In the genomic region with DNA sequence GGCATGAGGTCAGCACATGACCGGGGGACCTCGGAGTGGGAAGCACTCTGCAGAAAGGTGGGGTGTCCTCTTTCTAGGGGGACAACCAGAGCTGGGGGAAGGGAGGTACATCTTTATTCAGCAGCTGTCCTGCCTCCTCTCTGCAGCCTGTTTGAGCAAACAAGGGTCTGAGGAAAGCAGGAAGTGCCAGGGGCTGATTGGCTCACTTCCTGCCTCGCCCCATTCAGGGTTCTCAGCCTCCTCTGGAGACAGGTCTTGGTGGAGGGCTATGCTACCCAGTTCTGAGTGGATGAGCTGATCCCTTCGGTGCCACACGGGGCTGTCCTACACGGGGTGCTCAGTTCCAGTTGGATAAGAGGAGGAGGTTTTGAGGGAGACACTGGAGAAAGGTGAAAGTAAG, we compare ENCODE assay signal across 14 mouse cellular contexts. TPM values are rescaled to one million over a fixed set of nuclear protein-coding genes. Genes with fewer than 3 reads are reported as not detected.
DNase-seq lines count a peak whose midpoint lies in the region; ATAC-seq lines count a peak whose summit lies in the region.
"Had no signal": no experiment of that assay in that cellular context is flagged by ENCODE, and none has a peak within 500 bp of the region (broad histone marks: within the 10 kb centered on the region; RNA-seq: fewer than 3 reads in every experiment).

No protein-coding gene starts in this region.

- DNase-seq in lung, postnatal 4 days, result peak; percentile 62 to 66
- DNase-seq in thymus, postnatal 36 days, result peak; percentile 56 to 70
- no peak for DNase-seq in cerebellum, postnatal 36 days
- DNase-seq: gastrocnemius, postnatal 10 days; kidney, postnatal 10 days had no signal

- H3K27me3 ChIP-seq in hindbrain, embryonic 12.5 days, result no peaks in the 10 kb centered on the region
- no peaks in the 10 kb centered on the region for H3K27me3 ChIP-seq in hindbrain, embryonic 13.5 days
- H3K27me3 ChIP-seq in midbrain, embryonic 13.5 days, result no peaks in the 10 kb centered on the region
- no peaks in the 10 kb centered on the region for H3K27me3 ChIP-seq in midbrain, embryonic 16.5 days (ENCODE audit: control insufficient read depth, insufficient read depth, low read depth, low read length)
- no peaks in the 10 kb centered on the region for H3K27me3 ChIP-seq in kidney, embryonic 16.5 days (ENCODE audit: insufficient read depth, low read length)

- H3K9me3 ChIP-seq in hindbrain, embryonic 12.5 days (replicated peaks), result no peaks in the 10 kb centered on the region
- no peaks in the 10 kb centered on the region for H3K9me3 ChIP-seq in hindbrain, embryonic 13.5 days
- H3K9me3 ChIP-seq in midbrain, embryonic 13.5 days, result no peaks in the 10 kb centered on the region
- H3K9me3 ChIP-seq in midbrain, embryonic 16.5 days (replicated peaks; ENCODE audit: control insufficient read depth, low read length, poor library complexity, severe bottlenecking), result no peaks in the 10 kb centered on the region
- no peaks in the 10 kb centered on the region for H3K9me3 ChIP-seq in kidney, embryonic 16.5 days (ENCODE audit: low read length)

- ATAC-seq in hindbrain, embryonic 12.5 days (ENCODE audit: low FRiP score), result no peak
- ATAC-seq in hindbrain, embryonic 13.5 days (ENCODE audit: low FRiP score), result no peak
- ATAC-seq in midbrain, embryonic 13.5 days, result no peak
- ATAC-seq in midbrain, embryonic 16.5 days, result no peak
- ATAC-seq in kidney, embryonic 16.5 days (ENCODE audit: low FRiP score, low TSS enrichment), result no peak

- H3K4me1 ChIP-seq in hindbrain, embryonic 12.5 days, result peaks cover 25% of the 10 kb centered on the region
- H3K4me1 ChIP-seq in hindbrain, embryonic 13.5 days (replicated peaks), result peaks cover 30% of the 10 kb centered on the region
- peaks cover 42% of the 10 kb centered on the region for H3K4me1 ChIP-seq in midbrain, embryonic 13.5 days (replicated peaks)
- H3K4me1 ChIP-seq in midbrain, embryonic 16.5 days (ENCODE audit: control insufficient read depth, insufficient read depth, low read length), result peaks cover 6% of the 10 kb centered on the region; the same call in 1 of the 2 replicates
- 0 out of 2 replicates have a peak, but pooled peaks cover 3% of the 10 kb centered on the region for H3K4me1 ChIP-seq in kidney, embryonic 16.5 days (ENCODE audit: insufficient read depth, low read length)

- peak overlapping the region; percentile 15; the same call in 1 of the 2 replicates for H3K9ac ChIP-seq in hindbrain, embryonic 12.5 days
- no peak overlapping the region for H3K9ac ChIP-seq in hindbrain, embryonic 13.5 days
- no peak overlapping the region for H3K9ac ChIP-seq in midbrain, embryonic 13.5 days (replicated peaks)
- no peak overlapping the region for H3K9ac ChIP-seq in midbrain, embryonic 16.5 days (ENCODE audit: low read depth, low read length)
- H3K9ac ChIP-seq in kidney, embryonic 16.5 days (replicated peaks; ENCODE audit: low read length), result no peak overlapping the region

- peaks cover 16% of the 10 kb centered on the region for H3K36me3 ChIP-seq in hindbrain, embryonic 12.5 days
- H3K36me3 ChIP-seq in hindbrain, embryonic 13.5 days, result peaks cover 28% of the 10 kb centered on the region
- peaks cover 40% of the 10 kb centered on the region for H3K36me3 ChIP-seq in midbrain, embryonic 13.5 days
- H3K36me3 ChIP-seq in midbrain, embryonic 16.5 days (ENCODE audit: control insufficient read depth, insufficient read depth, low read length), result peaks cover 2% of the 10 kb centered on the region; the same call in 1 of the 2 replicates
- peaks cover 23% of the 10 kb centered on the region for H3K36me3 ChIP-seq in kidney, embryonic 16.5 days (ENCODE audit: insufficient read depth, low read length)

- H3K27ac ChIP-seq in hindbrain, embryonic 12.5 days, result no peak overlapping the region
- no peak overlapping the region for H3K27ac ChIP-seq in hindbrain, embryonic 13.5 days
- H3K27ac ChIP-seq in midbrain, embryonic 13.5 days, result 0 out of 2 replicates have a peak overlapping the region, but pooled peaks have one; percentile 86
- no peak overlapping the region for H3K27ac ChIP-seq in midbrain, embryonic 16.5 days (ENCODE audit: low read length)
- H3K27ac ChIP-seq in kidney, embryonic 16.5 days (ENCODE audit: low read length), result no peak overlapping the region

- 80% methylated on average over 6 of the region's 6 CpGs for WGBS in hindbrain, embryonic 12.5 days
- 79% methylated on average over 6 of the region's 6 CpGs for WGBS in hindbrain, embryonic 13.5 days
- 86% methylated on average over 6 of the region's 6 CpGs for WGBS in midbrain, embryonic 13.5 days
- WGBS in midbrain, embryonic 16.5 days, result 93% methylated on average over 6 of the region's 6 CpGs
- 76% methylated on average over 6 of the region's 6 CpGs for WGBS in kidney, embryonic 16.5 days

- no peak overlapping the region for H3K4me3 ChIP-seq in hindbrain, embryonic 12.5 days
- H3K4me3 ChIP-seq in hindbrain, embryonic 13.5 days, result no peak overlapping the region
- H3K4me3 ChIP-seq in midbrain, embryonic 13.5 days (replicated peaks), result no peak overlapping the region
- H3K4me3 ChIP-seq in midbrain, embryonic 16.5 days (ENCODE audit: low read depth, low read length), result no peak overlapping the region
- H3K4me3 ChIP-seq in kidney, embryonic 16.5 days (ENCODE audit: low read length), result no peak overlapping the region

- H3K4me2 ChIP-seq in hindbrain, embryonic 12.5 days (replicated peaks), result no peak overlapping the region
- no peak overlapping the region for H3K4me2 ChIP-seq in hindbrain, embryonic 13.5 days
- H3K4me2 ChIP-seq in midbrain, embryonic 13.5 days (replicated peaks), result no peak overlapping the region
- H3K4me2 ChIP-seq in midbrain, embryonic 16.5 days (ENCODE audit: low read length), result no peak overlapping the region
- H3K4me2 ChIP-seq in kidney, embryonic 16.5 days (replicated peaks; ENCODE audit: low read depth, low read length), result no peak overlapping the region

RNA-seq across cellular contexts. Expression of a gene that starts 11.8 kb away (rescaled TPM):
- polyA plus RNA-seq in hindbrain, embryonic 12.5 days (2016; fragmentation: Nextera tagmentation; extraction: Ambion mirVana), result 10.4 and 10.9 TPM in 2 replicates
- polyA plus RNA-seq in hindbrain, embryonic 13.5 days (2015; fragmentation: Nextera tagmentation; extraction: Ambion mirVana), result 6.0 and 6.2 TPM in 2 replicates
- polyA plus RNA-seq in midbrain, embryonic 13.5 days (2015; fragmentation: Nextera tagmentation; extraction: Ambion mirVana), result 10.7 and 11.8 TPM in 2 replicates
- 5.3 and 6.0 TPM in 2 replicates for polyA plus RNA-seq in midbrain, embryonic 16.5 days (2015; fragmentation: Nextera tagmentation; extraction: Ambion mirVana)
- 7.1 and 9.4 TPM in 2 replicates for polyA plus RNA-seq in kidney, embryonic 16.5 days (2015; fragmentation: Nextera tagmentation; extraction: Ambion mirVana)

RNA-seq across cellular contexts. Expression of a gene that starts 29.1 kb away (rescaled TPM):
- not detected in 2 replicates for polyA plus RNA-seq in hindbrain, embryonic 12.5 days (2016; fragmentation: Nextera tagmentation; extraction: Ambion mirVana)
- not detected in 2 replicates for polyA plus RNA-seq in hindbrain, embryonic 13.5 days (2015; fragmentation: Nextera tagmentation; extraction: Ambion mirVana)
- not detected in 2 replicates for polyA plus RNA-seq in midbrain, embryonic 13.5 days (2015; fragmentation: Nextera tagmentation; extraction: Ambion mirVana)
- not detected in 2 replicates for polyA plus RNA-seq in midbrain, embryonic 16.5 days (2015; fragmentation: Nextera tagmentation; extraction: Ambion mirVana)
- polyA plus RNA-seq in kidney, embryonic 16.5 days (2015; fragmentation: Nextera tagmentation; extraction: Ambion mirVana), result not detected in 2 replicates
- polyA plus RNA-seq: cortical plate, adult 2 months; forebrain, embryonic 11.5 days; heart, embryonic 16.5 days; small intestine, adult 2 months had no signal

RNA-seq across cellular contexts. Expression of a gene that starts 35.4 kb away (rescaled TPM):
- not detected in 2 replicates for polyA plus RNA-seq in hindbrain, embryonic 12.5 days (2016; fragmentation: Nextera tagmentation; extraction: Ambion mirVana)
- polyA plus RNA-seq in hindbrain, embryonic 13.5 days (2015; fragmentation: Nextera tagmentation; extraction: Ambion mirVana), result not detected in 2 replicates
- polyA plus RNA-seq in midbrain, embryonic 13.5 days (2015; fragmentation: Nextera tagmentation; extraction: Ambion mirVana), result not detected in 2 replicates
- polyA plus RNA-seq in midbrain, embryonic 16.5 days (2015; fragmentation: Nextera tagmentation; extraction: Ambion mirVana), result not detected in 2 replicates
- not detected in 2 replicates for polyA plus RNA-seq in kidney, embryonic 16.5 days (2015; fragmentation: Nextera tagmentation; extraction: Ambion mirVana)
- polyA plus RNA-seq: cortical plate, adult 2 months; forebrain, embryonic 11.5 days; heart, embryonic 16.5 days; small intestine, adult 2 months had no signal

RNA-seq across cellular contexts. Expression of a gene that starts 47.0 kb away (rescaled TPM):
- polyA plus RNA-seq in hindbrain, embryonic 12.5 days (2016; fragmentation: Nextera tagmentation; extraction: Ambion mirVana), result not detected in 2 replicates
- polyA plus RNA-seq in hindbrain, embryonic 13.5 days (2015; fragmentation: Nextera tagmentation; extraction: Ambion mirVana), result not detected in 2 replicates
- polyA plus RNA-seq in midbrain, embryonic 13.5 days (2015; fragmentation: Nextera tagmentation; extraction: Ambion mirVana), result not detected in 2 replicates
- polyA plus RNA-seq in midbrain, embryonic 16.5 days (2015; fragmentation: Nextera tagmentation; extraction: Ambion mirVana), result not detected in 2 replicates
- polyA plus RNA-seq in kidney, embryonic 16.5 days (2015; fragmentation: Nextera tagmentation; extraction: Ambion mirVana), result not detected in 2 replicates
- polyA plus RNA-seq: cortical plate, adult 2 months; forebrain, embryonic 11.5 days; heart, embryonic 16.5 days; small intestine, adult 2 months had no signal

Comparison
In these comparisons a context has a peak if more than half of its experiments do, and no peak if none do; other contexts are left out.
1. DNase-seq: peak in lung, postnatal 4 days (2 of 2) and thymus, postnatal 36 days (2 of 2); none in cerebellum, postnatal 36 days (0 of 2).